8 mouse cellular contexts compared by ENCODE assay signal in the genomic region with DNA sequence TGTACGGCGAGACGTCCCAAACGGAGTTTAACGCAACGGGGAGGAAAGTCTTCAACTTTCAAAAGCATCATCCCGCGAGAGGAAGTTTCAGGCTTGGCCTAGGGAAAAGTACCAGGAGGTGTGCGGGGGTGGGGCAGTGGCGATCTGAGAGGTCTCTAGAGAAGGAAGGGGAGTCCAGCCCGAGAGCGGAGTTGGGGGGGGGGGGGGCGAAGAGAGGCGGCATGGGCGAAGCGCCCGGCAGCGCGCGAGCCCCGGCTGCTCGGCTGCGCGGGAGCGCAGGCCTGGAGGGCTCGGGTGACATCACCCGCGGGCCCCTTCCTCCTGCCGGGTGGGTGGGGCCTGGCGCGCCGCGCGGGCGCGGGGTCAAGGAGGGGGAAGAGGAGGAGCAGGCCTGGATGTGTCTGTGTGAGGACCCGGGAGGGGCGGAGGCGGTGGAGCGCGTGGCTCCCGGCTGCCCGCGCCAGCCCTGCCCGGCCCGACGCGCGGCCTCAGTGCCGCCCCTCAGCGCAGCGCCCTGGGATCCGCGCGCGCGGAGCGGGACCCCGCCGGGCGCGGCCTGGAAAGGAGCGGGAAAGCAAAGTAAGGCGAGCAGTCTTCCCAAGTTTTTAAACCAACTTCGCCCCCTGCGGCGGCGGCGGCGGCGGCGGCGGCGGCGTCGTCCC. TPM values are rescaled to one million over a fixed set of nuclear protein-coding genes. Genes with fewer than 3 reads are reported as not detected.
DNase-seq lines count a peak whose midpoint lies in the region; ATAC-seq and TF ChIP-seq lines count a peak whose summit lies in the region.

Gene Gli3 (plus strand): TSS at position 406 of the 662 bp plus-strand sequence.

- peak within 1 kb of the TSS; percentile 59; the same call in 1 of the 2 replicates for H3K27ac ChIP-seq in cortical plate, adult 2 months (ENCODE audit: insufficient read depth, low read length)
- peak within 1 kb of the TSS; percentile 75 for H3K27ac ChIP-seq in hindbrain, embryonic 16.5 days (ENCODE audit: low read depth, low read length)
- peak within 1 kb of the TSS; percentile 100 for H3K27ac ChIP-seq in limb, embryonic 10.5 days
- H3K27ac ChIP-seq in midbrain, embryonic 11.5 days (ENCODE audit: low read depth, low read length) = peak within 1 kb of the TSS; percentile 98
- H3K27ac ChIP-seq in stomach, embryonic 15.5 days = peak within 1 kb of the TSS; percentile 95

- H3K4me3 ChIP-seq in cortical plate, adult 2 months (ENCODE audit: insufficient read depth, low read length) = peak within 1 kb of the TSS; percentile 39
- peak within 1 kb of the TSS; percentile 69 for H3K4me3 ChIP-seq in hindbrain, embryonic 16.5 days (ENCODE audit: low read length)
- peak within 1 kb of the TSS; percentile 98 for H3K4me3 ChIP-seq in limb, embryonic 10.5 days
- H3K4me3 ChIP-seq in midbrain, embryonic 11.5 days (ENCODE audit: low read depth, low read length) = peak within 1 kb of the TSS; percentile 90
- H3K4me3 ChIP-seq in stomach, embryonic 15.5 days (replicated peaks) = peak within 1 kb of the TSS; percentile 62

- 0% methylated on average over 37 of the region's 76 CpGs for WGBS in hindbrain, embryonic 16.5 days
- WGBS in limb, embryonic 10.5 days = under 1% methylated on average over 66 of the region's 76 CpGs
- 1% methylated on average over 52 of the region's 76 CpGs for WGBS in midbrain, embryonic 11.5 days
- WGBS in stomach, embryonic 15.5 days = under 1% methylated on average over 50 of the region's 76 CpGs

- no peaks in the 10 kb centered on the region for H3K4me1 ChIP-seq in cortical plate, adult 2 months (ENCODE audit: control insufficient read depth, insufficient read depth, low read length)
- H3K4me1 ChIP-seq in hindbrain, embryonic 16.5 days (ENCODE audit: control insufficient read depth, insufficient read depth, low read depth, low read length) = peaks cover 16% of the 10 kb centered on the region
- peaks cover 40% of the 10 kb centered on the region for H3K4me1 ChIP-seq in limb, embryonic 10.5 days
- peaks cover 7% of the 10 kb centered on the region for H3K4me1 ChIP-seq in midbrain, embryonic 11.5 days (ENCODE audit: control insufficient read depth, insufficient read depth, low read length)
- no peaks in the 10 kb centered on the region for H3K4me1 ChIP-seq in stomach, embryonic 15.5 days

- peak; percentile 93 for ATAC-seq in hindbrain, embryonic 16.5 days
- ATAC-seq in midbrain, embryonic 11.5 days (ENCODE audit: low FRiP score) = peak; percentile 95
- peak; percentile 91 for ATAC-seq in stomach, embryonic 15.5 days (ENCODE audit: insufficient read depth, low FRiP score, low read depth)

- H3K4me2 ChIP-seq in hindbrain, embryonic 16.5 days (ENCODE audit: low read length) = peak within 1 kb of the TSS; percentile 97
- peak within 1 kb of the TSS; percentile 71 for H3K4me2 ChIP-seq in midbrain, embryonic 11.5 days
- H3K4me2 ChIP-seq in stomach, embryonic 15.5 days = peak within 1 kb of the TSS; percentile 76

- TF ChIP-seq CTCF in cortical plate, adult 2 months (IDR thresholded peaks at IDR 0.05; ENCODE audit: extremely low read depth, insufficient read depth, low read length) = no peak

- peak within 1 kb of the TSS; percentile 72 for H3K9ac ChIP-seq in hindbrain, embryonic 16.5 days (ENCODE audit: low read depth, low read length)
- peak within 1 kb of the TSS; percentile 98 for H3K9ac ChIP-seq in midbrain, embryonic 11.5 days (ENCODE audit: low read length)
- H3K9ac ChIP-seq in stomach, embryonic 15.5 days = peak within 1 kb of the TSS; percentile 61

- no peaks in the 10 kb centered on the region for H3K36me3 ChIP-seq in hindbrain, embryonic 16.5 days (ENCODE audit: control insufficient read depth, insufficient read depth, low read length)
- no peaks in the 10 kb centered on the region for H3K36me3 ChIP-seq in limb, embryonic 10.5 days
- H3K36me3 ChIP-seq in midbrain, embryonic 11.5 days (ENCODE audit: control insufficient read depth, insufficient read depth, low read length) = no peaks in the 10 kb centered on the region
- no peaks in the 10 kb centered on the region for H3K36me3 ChIP-seq in stomach, embryonic 15.5 days

- peak; percentile 21 for DNase-seq in layer of hippocampus, adult 11-12 months (ENCODE audit: low spot score)
- DNase-seq in layer of hippocampus, adult 9-11 months = no peak
- DNase-seq in gastrocnemius, postnatal 14 days = peak; percentile 80
- peak; percentile 92 for DNase-seq in limb, embryonic 10.5 days (ENCODE audit: low spot score)
- peak; percentile 97 for DNase-seq in midbrain, embryonic 11.5 days (ENCODE audit: low spot score, missing footprints)

- peaks cover 11% of the 10 kb centered on the region for H3K27me3 ChIP-seq in hindbrain, embryonic 16.5 days (replicated peaks; ENCODE audit: control insufficient read depth, insufficient read depth, low read length)
- H3K27me3 ChIP-seq in limb, embryonic 10.5 days (ENCODE audit: low read depth, poor library complexity, severe bottlenecking) = no peaks in the 10 kb centered on the region
- peaks cover 4% of the 10 kb centered on the region for H3K27me3 ChIP-seq in midbrain, embryonic 11.5 days (ENCODE audit: control insufficient read depth, insufficient read depth, low read length)
- H3K27me3 ChIP-seq in stomach, embryonic 15.5 days (replicated peaks) = no peaks in the 10 kb centered on the region

- TF ChIP-seq POLR2A in cortical plate, adult 2 months (IDR thresholded peaks at IDR 0.05; ENCODE audit: extremely low read depth, insufficient read depth, low read length) = no peak

- intact Hi-C loops in gastrocnemius, postnatal 14 days (cut with DNase I; ENCODE audit: low total_unique reads) = loop anchor here (10.0 kb wide), 1 partner anchor 252 kb away; no protein-coding TSS in a partner anchor

- no peaks in the 10 kb centered on the region for H3K9me3 ChIP-seq in hindbrain, embryonic 16.5 days (ENCODE audit: control insufficient read depth, low read length)
- no peaks in the 10 kb centered on the region for H3K9me3 ChIP-seq in limb, embryonic 10.5 days (replicated peaks)
- H3K9me3 ChIP-seq in midbrain, embryonic 11.5 days (ENCODE audit: control insufficient read depth, low read length) = no peaks in the 10 kb centered on the region
- H3K9me3 ChIP-seq in stomach, embryonic 15.5 days = no peaks in the 10 kb centered on the region

RNA-seq across cellular contexts. Expression of gene Gli3, which starts in this region (rescaled TPM):
- polyA plus RNA-seq in cortical plate, adult 2 months (2012; rRNA removed) = 3.9 and 4.0 TPM in 2 replicates
- total RNA-seq in gastrocnemius, postnatal 14 days (2021) = 1 to 10 TPM; 2.6 to 4.6 TPM
- polyA plus RNA-seq in hindbrain, embryonic 16.5 days (2015; fragmentation: Nextera tagmentation; extraction: Ambion mirVana) = 2.9 and 4.4 TPM in 2 replicates
- 57.9 and 65.0 TPM in 2 replicates for polyA plus RNA-seq in limb, embryonic 10.5 days (2016; fragmentation: Nextera tagmentation; extraction: Ambion mirVana)
- 36.4 and 41.5 TPM in 2 replicates for polyA plus RNA-seq in midbrain, embryonic 11.5 days (2014; fragmentation: Nextera tagmentation; extraction: Ambion mirVana)
- polyA plus RNA-seq in stomach, embryonic 15.5 days (2015; fragmentation: Nextera tagmentation; extraction: Ambion mirVana) = 17.8 and 18.9 TPM in 2 replicates

Comparison
In these comparisons a context has a peak if more than half of its experiments do, and no peak if none do; other contexts are left out.
1. H3K4me3 ChIP-seq: peak in every context shown above with its lines; median percentile 98 in limb, embryonic 10.5 days; 90 in midbrain, embryonic 11.5 days; 69 in hindbrain, embryonic 16.5 days; 62 in stomach, embryonic 15.5 days; 39 in cortical plate, adult 2 months.